Mouse (Mus musculus) thymus, adult 2 months (tissue): ENCODE measurements at regions not wholly inside any gene's neighbourhood (a gene's known extent, or its start where the extent isn't known, plus 50 kb on each side); places are given as distances from the start of the nearest gene placed in this dataset.

Source experiments
- DNase-seq: peaks from one replicate; pipeline ENCODE4 v3.0.0; 2021
- H3K27ac ChIP-seq: fragments of 200-500 bp; 2 replicates; pipeline ENCODE4 v1.5.1; 2012; ENCODE audit warnings: low read length, control low read depth; ENCODE audit not compliant: control insufficient read depth, insufficient read depth
- H3K27me3 ChIP-seq: fragments of 200-500 bp; 2 replicates; pipeline ENCODE4 v1.6.1; 2012; ENCODE audit warnings: mild to moderate bottlenecking, low read length, moderate library complexity, mixed read lengths; ENCODE audit not compliant: control insufficient read depth, insufficient read depth
- H3K36me3 ChIP-seq: fragments of 200-500 bp; 2 replicates; pipeline ENCODE4 v1.6.1; 2012; ENCODE audit warnings: mild to moderate bottlenecking, low read length, moderate library complexity; ENCODE audit not compliant: control insufficient read depth, insufficient read depth
- H3K4me1 ChIP-seq: fragments of 200-500 bp; replicated peaks from 2 replicates; pipeline ENCODE4 v1.6.1; 2012; ENCODE audit warnings: low read length; ENCODE audit not compliant: control insufficient read depth, insufficient read depth
- H3K4me3 ChIP-seq: fragments of 200-500 bp; 2 replicates; pipeline ENCODE4 v1.5.1; 2012; ENCODE audit warnings: mild to moderate bottlenecking, low read length, control low read depth, moderate library complexity; ENCODE audit not compliant: control insufficient read depth, insufficient read depth
- CTCF ChIP-seq: fragments of 200-500 bp; IDR thresholded peaks from 2 replicates; pipeline ENCODE4 v1.5.1; 2012; ENCODE audit warnings: mild to moderate bottlenecking, control low read depth, low read length, moderate library complexity, borderline replicate concordance; ENCODE audit not compliant: control insufficient read depth, poor library complexity, insufficient read depth; ENCODE audit errors: extremely low read depth
- POLR2A ChIP-seq: fragments of 200-500 bp; IDR thresholded peaks from 2 replicates; pipeline ENCODE4 v1.6.1; 2012; ENCODE audit warnings: mild to moderate bottlenecking, low read length, control low read depth, moderate library complexity; ENCODE audit not compliant: control insufficient read depth, poor library complexity, insufficient read depth; ENCODE audit errors: extremely low read depth
- WGBS: fragments of 180-500 bp; shearing (Covaris S2); methylation state at CpG from one replicate; pipeline ENCODE4 v1.1.7; 2018; 5-methylcytosine and 5-hydroxymethylcytosine counted together

GRCm38 (mm10) chr9:116232386-116232785 is 57.2 kb upstream of the Tgfbr2 start:
- DNase-seq = no peak
- Histone ChIP-seq H3K4me1 (peaks cover 7% of the 10 kb centered on the region; the same call in 1 of the 2 replicates), H3K4me3 (no peak overlapping the region), H3K36me3 (no peaks in the 10 kb centered on the region), H3K27ac (no peak overlapping the region), H3K27me3 (no peaks in the 10 kb centered on the region)
- WGBS = 95% methylated on average over 10 of the region's 10 CpGs
- TF ChIP-seq CTCF (no peak), POLR2A (no peak)

GRCm38 (mm10) chr9:116231351-116232311 is 56.5 kb upstream of the Tgfbr2 start:
- H3K4me3 ChIP-seq = no peak overlapping the region
- H3K4me1 ChIP-seq = peaks cover 7% of the 10 kb centered on the region; the same call in 1 of the 2 replicates
- TF ChIP-seq CTCF (no peak), POLR2A (no peak)
- no peak for DNase-seq
- no peaks in the 10 kb centered on the region for H3K27me3 ChIP-seq
- no peaks in the 10 kb centered on the region for H3K36me3 ChIP-seq
- 91% methylated on average over 16 of the region's 16 CpGs for WGBS
- no peak overlapping the region for H3K27ac ChIP-seq

GRCm38 (mm10) chr9:116230346-116230745 is 55.2 kb upstream of the Tgfbr2 start:
- no peak overlapping the region for H3K27ac ChIP-seq
- 62% methylated on average over 7 of the region's 7 CpGs for WGBS

GRCm38 (mm10) chr9:116228443-116228842 is 53.3 kb upstream of the Tgfbr2 start:
- 89% methylated on average over 9 of the region's 9 CpGs for WGBS
- H3K36me3 ChIP-seq = no peaks in the 10 kb centered on the region
- no peak overlapping the region for H3K4me3 ChIP-seq
- peaks cover 7% of the 10 kb centered on the region; the same call in 1 of the 2 replicates for H3K4me1 ChIP-seq
- no peak for DNase-seq
- TF ChIP-seq CTCF (no peak), POLR2A (no peak)
- H3K27me3 ChIP-seq = no peaks in the 10 kb centered on the region
- H3K27ac ChIP-seq = no peak overlapping the region

More at GRCm38 (mm10) chr9:116230346-116230745, 55.2 kb upstream of the Tgfbr2 start:
- Histone ChIP-seq H3K4me1 (peaks cover 7% of the 10 kb centered on the region; the same call in 1 of the 2 replicates), H3K4me3 (no peak overlapping the region), H3K36me3 (no peaks in the 10 kb centered on the region), H3K27me3 (no peaks in the 10 kb centered on the region)
- TF ChIP-seq CTCF = no peak
- TF ChIP-seq POLR2A = no peak
- no peak for DNase-seq

GRCm38 (mm10) chr9:116227738-116228137 is 52.6 kb upstream of the Tgfbr2 start:
- Histone ChIP-seq H3K27ac (no peak overlapping the region), H3K4me1 (peaks cover 4% of the 10 kb centered on the region; the same call in 1 of the 2 replicates), H3K27me3 (no peaks in the 10 kb centered on the region), H3K36me3 (no peaks in the 10 kb centered on the region), H3K4me3 (no peak overlapping the region)
- TF ChIP-seq POLR2A = no peak
- no peak for TF ChIP-seq CTCF
- no peak for DNase-seq
- WGBS = 93% methylated on average over 7 of the region's 7 CpGs
